ENCODE assay signal across 9 mouse cellular contexts in genomic region chr12:112091054-112091453, GRCm38 (mm10). TPM values are rescaled to one million over a fixed set of nuclear protein-coding genes. Genes with fewer than 3 reads are reported as not detected.
DNase-seq lines count a peak whose midpoint lies in the region; ATAC-seq and TF ChIP-seq lines count a peak whose summit lies in the region.
"Had no signal": no experiment of that assay in that cellular context is flagged by ENCODE, and none has a peak within 500 bp of the region (broad histone marks: within the 10 kb centered on the region; RNA-seq: fewer than 3 reads in every experiment).

No protein-coding gene starts in this region.

- H3K36me3 ChIP-seq in embryonic facial prominence, embryonic 11.5 days (replicated peaks; ENCODE audit: control insufficient read depth, insufficient read depth, low read depth, low read length): no peaks in the 10 kb centered on the region
- no peaks in the 10 kb centered on the region for H3K36me3 ChIP-seq in kidney, adult 2 months (ENCODE audit: control insufficient read depth, insufficient read depth, low read length)
- no peaks in the 10 kb centered on the region for H3K36me3 ChIP-seq in midbrain, embryonic 15.5 days (replicated peaks)

- no peak overlapping the region; the same call in 1 of the 2 replicates for H3K4me2 ChIP-seq in embryonic facial prominence, embryonic 11.5 days (ENCODE audit: low read depth, low read length)
- H3K4me2 ChIP-seq in midbrain, embryonic 15.5 days: 0 out of 2 replicates have a peak overlapping the region, but pooled peaks have one; percentile 13

- no peaks in the 10 kb centered on the region for H3K4me1 ChIP-seq in embryonic facial prominence, embryonic 11.5 days (ENCODE audit: control insufficient read depth, insufficient read depth, low read length)
- H3K4me1 ChIP-seq in kidney, adult 2 months (ENCODE audit: control insufficient read depth, insufficient read depth, low read length): no peaks in the 10 kb centered on the region
- peaks cover 6% of the 10 kb centered on the region; the same call in 1 of the 2 replicates for H3K4me1 ChIP-seq in midbrain, embryonic 15.5 days

- ATAC-seq in embryonic facial prominence, embryonic 11.5 days (replicated peaks; ENCODE audit: insufficient number of reproducible peaks, low FRiP score, low TSS enrichment, low read depth): no peak
- ATAC-seq in midbrain, embryonic 15.5 days (replicated peaks): no peak; the same call in 1 of the 2 replicates

- TF ChIP-seq POLR2A in kidney, adult 2 months (IDR thresholded peaks at IDR 0.05; ENCODE audit: low read depth, low read length): no peak

- DNase-seq in B cell, adult 2 months: peak; percentile 36 to 40
- peak; percentile 78 for DNase-seq in adrenal gland, postnatal 10 days
- DNase-seq in embryonic facial prominence, embryonic 11.5 days (ENCODE audit: low spot score): peak; percentile 84
- DNase-seq in heart, adult 8-10 months (ENCODE audit: low spot score): peak; percentile 69
- peak; percentile 81 for DNase-seq in kidney, adult 2 months
- peak; percentile 64 to 72 for DNase-seq in left cerebral cortex, postnatal 36 days (ENCODE audit: low spot score in 2 of 2)
- DNase-seq in telencephalon, adult 2 months (ENCODE audit: low read depth, low spot score): peak; percentile 71

- H3K27ac ChIP-seq in embryonic facial prominence, embryonic 11.5 days (replicated peaks; ENCODE audit: low read depth, low read length): no peak overlapping the region
- H3K27ac ChIP-seq in kidney, adult 2 months (ENCODE audit: insufficient read depth, low read depth, low read length): no peak overlapping the region
- H3K27ac ChIP-seq in midbrain, embryonic 15.5 days: no peak overlapping the region

- 0 out of 2 replicates have a peak overlapping the region, but pooled peaks have one; percentile 25 for H3K9ac ChIP-seq in embryonic facial prominence, embryonic 11.5 days (replicated peaks; ENCODE audit: low read length)
- H3K9ac ChIP-seq in midbrain, embryonic 15.5 days: no peak overlapping the region

- WGBS in embryonic facial prominence, embryonic 11.5 days: 6% methylated on average over 12 of the region's 12 CpGs
- WGBS in kidney, adult 2 months: 5% methylated on average over 12 of the region's 12 CpGs
- WGBS in midbrain, embryonic 15.5 days: 7% methylated on average over 12 of the region's 12 CpGs

- H3K4me3 ChIP-seq in embryonic facial prominence, embryonic 11.5 days (ENCODE audit: low read depth, low read length): no peak overlapping the region
- no peak overlapping the region for H3K4me3 ChIP-seq in kidney, adult 2 months (ENCODE audit: insufficient read depth, low read depth, low read length)
- no peak overlapping the region for H3K4me3 ChIP-seq in midbrain, embryonic 15.5 days
- H3K4me3 ChIP-seq: erythroblast, embryonic 14.5 days had no signal

- intact Hi-C loops in left cerebral cortex, postnatal 36 days (cut with DNase I): loop anchor here (10.0 kb wide), 1 partner anchor 346 kb away; no protein-coding TSS in a partner anchor

- no peaks in the 10 kb centered on the region for H3K9me3 ChIP-seq in embryonic facial prominence, embryonic 11.5 days (replicated peaks; ENCODE audit: control insufficient read depth, low read length)
- no peaks in the 10 kb centered on the region for H3K9me3 ChIP-seq in midbrain, embryonic 15.5 days

- TF ChIP-seq CTCF in kidney, adult 2 months (conservative IDR thresholded peaks at IDR 0.05; ENCODE audit: insufficient read depth, insufficient read length, low read depth, low read length): peak; percentile 99

- H3K27me3 ChIP-seq in embryonic facial prominence, embryonic 11.5 days (ENCODE audit: control insufficient read depth, insufficient read depth, low read length): no peaks in the 10 kb centered on the region
- H3K27me3 ChIP-seq in kidney, adult 2 months (replicated peaks; ENCODE audit: control insufficient read depth, insufficient read depth, low read length): no peaks in the 10 kb centered on the region
- H3K27me3 ChIP-seq in midbrain, embryonic 15.5 days (replicated peaks): no peaks in the 10 kb centered on the region

RNA-seq across cellular contexts. Expression of gene Aspg, which starts 15.4 kb away (rescaled TPM):
- 10 to 100 TPM; 24.1 to 26.0 TPM for total RNA-seq in adrenal gland, postnatal 10 days (2021)
- 0.18 and 0.31 TPM in 2 replicates for polyA plus RNA-seq in embryonic facial prominence, embryonic 11.5 days (2014; fragmentation: Nextera tagmentation; extraction: Ambion mirVana)
- total RNA-seq in heart, adult 8-10 months (2022): under 1 TPM in 2 of 4 experiments, not detected in 2; 0.44 to 0.62 TPM
- polyA plus RNA-seq in kidney, adult 2 months (2012; rRNA removed): 39.2 and 52.5 TPM in 2 replicates
- 1 to 10 TPM; 2.4 to 4.5 TPM for total RNA-seq in left cerebral cortex, postnatal 36 days (2021)
- 1.1 and 1.3 TPM in 2 replicates for polyA plus RNA-seq in midbrain, embryonic 15.5 days (2015; fragmentation: Nextera tagmentation; extraction: Ambion mirVana)
- polyA plus RNA-seq: erythroblast, embryonic 14.5 days had no signal

RNA-seq across cellular contexts. Expression of gene Kif26a, which starts 55.0 kb away (rescaled TPM):
- total RNA-seq in adrenal gland, postnatal 10 days (2021): 10 to 100 TPM; 20.0 to 25.4 TPM
- polyA plus RNA-seq in embryonic facial prominence, embryonic 11.5 days (2014; fragmentation: Nextera tagmentation; extraction: Ambion mirVana): 1.8 and 2.6 TPM in 2 replicates
- 10 to 100 TPM in 3 of 4 experiments, 1 to 10 TPM in 1; 9.2 to 13.4 (median 12.3) TPM for total RNA-seq in heart, adult 8-10 months (2022)
- polyA plus RNA-seq in kidney, adult 2 months (2012; rRNA removed): 3.8 and 4.2 TPM in 2 replicates
- total RNA-seq in left cerebral cortex, postnatal 36 days (2021): 1 to 10 TPM; 5.1 to 5.3 TPM
- 7.2 and 8.6 TPM in 2 replicates for polyA plus RNA-seq in midbrain, embryonic 15.5 days (2015; fragmentation: Nextera tagmentation; extraction: Ambion mirVana)
- polyA plus RNA-seq: erythroblast, embryonic 14.5 days had no signal

Comparison
In these comparisons a context has a peak if more than half of its experiments do, and no peak if none do; other contexts are left out.
1. RNA of gene Aspg, which starts 15.4 kb away (total RNA-seq): 24.1 to 26.0 TPM in adrenal gland, postnatal 10 days; 2.4 to 4.5 TPM in left cerebral cortex, postnatal 36 days and 0.44 to 0.62 TPM in heart, adult 8-10 months; every median in the first group is over 4 times any median in the second.
2. Peak in every context shown above with its lines, with median percentiles within 50 percentile points of each other: DNase-seq.